Mouse (Mus musculus) neural tube, embryonic 10.5 days (tissue): ENCODE data around the gene Teddm1a.
"Not testable (repeated sequence)": the region's sequence is repeated elsewhere in the genome, so short reads cannot be mapped to it uniquely, and the experiment has no call there.

Source experiments
- DNase-seq: peaks from one replicate; pipeline ENCODE4 v3.0.0-alpha.2; 2017; ENCODE audit warnings: low spot score; ENCODE audit errors: extremely low spot score

Teddm1a gene

DNA sequence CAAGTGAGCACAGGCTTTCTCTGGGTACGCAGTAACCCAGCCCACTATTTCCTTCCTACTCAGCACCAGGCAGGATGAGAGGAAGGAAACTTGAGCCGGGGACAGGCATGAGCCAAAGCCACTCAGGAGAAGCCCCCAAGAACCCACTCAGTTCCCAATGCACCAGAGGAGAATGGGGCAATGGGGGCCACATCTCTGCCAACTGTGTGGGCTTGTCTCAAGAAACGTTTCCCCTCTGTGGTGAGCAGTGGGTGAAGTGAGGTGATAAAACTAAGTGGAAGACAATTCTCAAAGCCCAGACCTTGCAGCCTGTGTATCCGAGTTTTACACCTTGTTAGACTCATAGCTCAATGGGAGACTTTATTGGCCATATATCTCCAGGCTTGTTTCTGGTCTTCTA, at the start of gene Teddm1a:
Teddm1a (plus strand) TSS at position 301 of the 400 bp plus-strand sequence.
- DNase-seq = no peak

GRCm38 (mm10) chr1:153842121-153842740, 49.3 kb upstream of the Teddm1a start:
- no peak for DNase-seq

DNA sequence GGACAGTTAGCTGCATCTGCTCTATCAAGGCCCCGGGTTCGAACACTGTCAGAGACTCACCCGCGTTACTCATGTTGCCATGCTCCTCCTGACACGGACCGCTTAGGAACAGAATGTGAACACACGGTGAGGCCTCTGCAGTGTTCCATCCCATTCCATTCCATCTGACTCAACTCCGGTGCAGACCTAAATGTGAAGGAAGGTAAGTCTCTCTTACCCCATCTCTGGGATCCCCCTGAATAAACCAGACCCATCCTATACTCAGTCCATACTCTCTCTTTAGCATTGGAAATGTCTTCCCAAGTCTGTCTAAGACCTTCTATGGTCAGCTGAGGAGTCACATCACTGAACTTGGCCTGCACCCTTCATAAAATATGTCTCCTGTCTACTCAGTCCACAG, 47.5 kb upstream of the Teddm1a start, which contains the start of gene Rgsl1:
Rgsl1 (minus strand) TSS at position 101 of the 400 bp plus-strand sequence.
- DNase-seq = no peak

- no peak for DNase-seq
Observed at GRCm38 (mm10) chr1:153846420-153846819, 45.1 kb upstream of the Teddm1a start.

GRCm38 (mm10) chr1:153846867-153847266, 44.7 kb upstream of the Teddm1a start:
- peak; percentile 20 for DNase-seq

DNA sequence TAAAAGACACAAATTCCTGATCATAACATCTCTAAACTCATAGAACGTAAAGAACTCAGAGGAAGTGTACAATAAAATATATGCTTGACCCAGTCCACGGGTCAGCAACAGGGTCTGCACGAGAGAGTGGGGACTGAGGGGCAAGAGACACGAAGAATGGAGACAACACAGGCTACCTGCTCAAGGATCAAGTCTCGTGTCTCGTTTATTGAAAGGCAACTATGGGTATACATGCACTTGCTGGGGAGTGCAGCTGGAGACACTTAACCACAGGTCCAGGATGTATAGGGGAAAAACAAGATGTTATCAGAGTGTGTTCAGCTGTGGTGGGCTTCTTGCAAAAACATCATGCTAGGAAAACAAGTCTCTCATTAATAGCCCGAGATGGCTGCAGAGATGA, 38.8 kb upstream of the Teddm1a start:
- DNase-seq = not testable (repeated sequence)

GRCm38 (mm10) chr1:153855946-153856345, 35.6 kb upstream of the Teddm1a start:
- DNase-seq = no peak

DNA sequence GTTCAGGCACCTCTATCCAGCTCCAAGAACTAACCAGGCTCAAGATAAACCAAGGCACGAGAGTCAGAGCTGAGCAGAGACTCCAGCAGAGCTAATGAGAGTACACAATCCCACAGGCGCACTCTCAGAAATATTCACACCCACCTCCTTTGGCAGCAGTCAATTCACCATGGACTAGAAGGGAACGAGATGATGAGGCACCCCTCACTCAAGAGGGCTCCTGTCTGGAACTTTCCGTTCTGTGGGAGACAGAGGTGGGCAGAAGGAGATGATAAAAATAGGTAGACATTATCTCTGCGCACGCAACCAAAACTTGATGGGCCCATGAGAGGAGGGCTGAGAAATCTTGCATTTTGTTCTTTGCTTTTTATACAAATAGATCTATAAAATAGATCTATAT, 17.5 kb upstream of the Teddm1a start, which contains the start of gene Teddm1b:
Teddm1b (plus strand) TSS at position 301 of the 400 bp plus-strand sequence.
- no peak for DNase-seq

GRCm38 (mm10) chr1:153880391-153880790, 11.2 kb upstream of the Teddm1a start:
- DNase-seq = not testable (repeated sequence)

GRCm38 (mm10) chr1:153886024-153886633, 5.4 kb upstream of the Teddm1a start:
- no peak for DNase-seq

DNA sequence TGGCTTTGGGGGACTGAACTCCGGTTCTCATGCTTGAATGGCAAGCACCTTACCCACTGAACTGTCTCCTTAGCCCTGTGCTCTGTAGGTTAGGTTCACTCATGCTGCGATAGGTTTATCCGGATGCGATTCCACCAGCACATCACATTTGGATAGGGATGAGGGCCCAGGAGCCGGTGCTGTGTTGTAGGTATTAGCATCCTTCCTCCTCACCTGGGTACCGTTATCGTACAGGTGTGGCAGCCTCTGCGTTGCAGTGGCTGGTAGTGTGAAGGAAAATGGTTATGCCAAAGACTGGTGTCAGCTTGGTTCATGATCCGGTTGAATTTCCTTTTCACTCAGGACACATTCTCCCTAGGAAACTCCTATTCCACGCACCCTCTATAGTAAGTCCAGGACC, 1.4 kb upstream of the Teddm1a start:
- no peak for DNase-seq

- no peak for DNase-seq
Observed at GRCm38 (mm10) chr1:153893746-153894145, 2.2 kb downstream of the Teddm1a start.

GRCm38 (mm10) chr1:153894201-153894893, 2.8 kb downstream of the Teddm1a start:
- DNase-seq = no peak

- DNase-seq = peak; percentile 63
Observed at GRCm38 (mm10) chr1:153894979-153895378, 3.4 kb downstream of the Teddm1a start.

DNA sequence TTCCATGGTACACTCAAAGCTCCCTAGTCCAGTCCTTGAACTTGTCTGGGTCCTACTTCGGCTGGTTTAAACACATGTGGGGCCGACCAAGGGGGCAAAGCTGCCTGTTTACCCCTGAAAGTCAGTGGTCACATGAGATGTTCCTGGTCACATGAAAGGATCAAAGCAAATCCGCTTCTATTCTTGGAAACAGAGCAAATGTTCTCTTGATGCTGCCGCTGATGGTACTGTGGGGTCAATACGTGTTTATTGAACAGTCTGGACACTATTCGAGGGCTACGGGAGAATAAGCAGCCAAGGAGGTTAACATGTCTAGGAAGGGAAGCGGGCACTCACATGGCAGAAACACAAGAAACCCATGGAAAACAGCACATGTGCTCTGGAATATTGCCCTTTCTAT, 5.7 kb downstream of the Teddm1a start:
- DNase-seq = no peak

- no peak for DNase-seq
Observed at GRCm38 (mm10) chr1:153898989-153899730, 7.6 kb downstream of the Teddm1a start.

GRCm38 (mm10) chr1:153899731-153900380, 8.3 kb downstream of the Teddm1a start, which contains the start of the genes Glul and Teddm2:
Glul (plus strand) TSS chr1:153899944.
Teddm2 (minus strand) TSS chr1:153900228.
- peak; percentile 97 for DNase-seq

DNA sequence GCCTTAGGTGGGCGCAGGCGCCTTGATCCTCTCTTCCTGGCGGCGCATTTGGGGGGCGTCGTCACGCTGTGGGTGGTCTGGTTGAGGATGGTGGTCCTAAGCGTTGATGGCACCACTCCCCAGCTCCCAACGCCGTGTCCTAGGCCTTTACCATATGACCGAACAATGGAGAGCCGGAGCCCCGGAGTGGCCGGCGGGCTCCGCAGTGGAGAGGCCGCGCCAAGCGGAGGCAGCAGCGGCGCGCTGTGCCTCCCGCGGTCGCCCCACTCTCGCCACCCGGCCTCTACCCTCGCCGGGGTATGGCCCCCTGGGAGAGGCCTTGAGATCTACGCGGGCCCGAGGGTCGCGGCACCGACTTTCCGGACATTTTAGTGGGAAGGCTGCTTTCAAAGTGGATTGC, 8.8 kb downstream of the Teddm1a start:
- DNase-seq = no peak

- peak; percentile 53 for DNase-seq
Observed at GRCm38 (mm10) chr1:153900860-153901730, 9.6 kb downstream of the Teddm1a start.

DNA sequence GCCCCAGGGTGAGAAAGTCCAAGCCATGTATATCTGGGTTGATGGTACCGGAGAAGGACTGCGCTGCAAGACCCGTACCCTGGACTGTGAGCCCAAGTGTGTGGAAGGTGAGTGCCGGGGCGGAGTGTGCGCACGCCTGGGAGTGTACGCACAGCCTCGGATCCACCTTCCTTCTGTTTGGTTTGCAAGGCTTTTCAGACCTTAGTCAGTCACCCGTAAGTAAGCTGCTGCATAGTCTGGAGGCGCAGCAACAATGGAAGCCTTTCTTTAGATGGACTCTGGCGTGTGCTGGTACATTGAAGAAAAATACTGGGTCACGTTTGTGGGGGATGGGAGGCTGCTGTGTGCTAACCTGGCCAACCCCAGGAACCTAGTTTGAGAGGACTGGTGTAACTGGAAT, 11.5 kb downstream of the Teddm1a start:
- peak; percentile 22 for DNase-seq
